Mouse (Mus musculus) neutrophil, adult 5-6 weeks (primary cell): ENCODE results near the gene Dennd6b. TPM values are rescaled to one million over a fixed set of nuclear protein-coding genes. Genes with fewer than 3 reads are reported as not detected.

Source experiments
- ATAC-seq: fragments of 151-379, 151-347 bp; 2 replicates; pipeline ENCODE4 v1.8.0; 2017; ENCODE audit warnings: mild to moderate bottlenecking, moderate TSS enrichment; ENCODE audit not compliant: insufficient number of reproducible peaks, poor library complexity, low FRiP score, severe bottlenecking; ENCODE audit errors: extremely low read depth
- total RNA-seq: library from RNA; stranded (forward); fragments of 200-1000 nt; gene quantifications from 2 replicates; pipeline ENCODE4 v1.2.3, GENCODE M21; 2017

The Dennd6b gene
- total RNA-seq, 1 experiment from 2014 or later = 14.3 TPM

- ATAC-seq = no peak
Observed at GRCm38 (mm10) chr15:89171526-89172051, 24.7 kb downstream of the Dennd6b start.

DNA sequence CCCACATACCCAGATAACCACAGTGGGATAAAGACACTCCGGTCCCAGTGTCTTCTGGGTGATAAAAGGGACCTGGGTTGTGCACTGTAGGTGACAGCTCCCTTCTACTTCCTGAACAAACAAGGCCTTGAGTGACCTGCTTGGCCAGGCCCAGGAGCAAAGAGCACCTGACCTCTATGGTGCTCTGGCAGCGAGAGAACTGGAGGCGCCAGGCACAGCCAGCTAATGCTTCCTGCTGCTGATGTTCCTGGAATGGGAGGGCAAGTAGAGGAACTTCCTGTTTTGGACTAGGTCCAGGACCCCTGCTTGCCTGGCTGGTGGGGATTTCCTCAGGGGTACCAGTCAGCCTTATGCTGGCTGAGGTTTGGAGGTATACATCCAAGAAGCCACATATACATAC, 26.2 kb downstream of the Dennd6b start:
- no peak for ATAC-seq

- no peak for ATAC-seq
Observed at GRCm38 (mm10) chr15:89169431-89169830, 26.9 kb downstream of the Dennd6b start.

- ATAC-seq = no peak
Observed at GRCm38 (mm10) chr15:89168922-89169321, 27.4 kb downstream of the Dennd6b start.

- ATAC-seq = no peak
Observed at GRCm38 (mm10) chr15:89165478-89165877, 30.8 kb downstream of the Dennd6b start.

- ATAC-seq = no peak
Observed at GRCm38 (mm10) chr15:89161397-89161796, 34.9 kb downstream of the Dennd6b start.

DNA sequence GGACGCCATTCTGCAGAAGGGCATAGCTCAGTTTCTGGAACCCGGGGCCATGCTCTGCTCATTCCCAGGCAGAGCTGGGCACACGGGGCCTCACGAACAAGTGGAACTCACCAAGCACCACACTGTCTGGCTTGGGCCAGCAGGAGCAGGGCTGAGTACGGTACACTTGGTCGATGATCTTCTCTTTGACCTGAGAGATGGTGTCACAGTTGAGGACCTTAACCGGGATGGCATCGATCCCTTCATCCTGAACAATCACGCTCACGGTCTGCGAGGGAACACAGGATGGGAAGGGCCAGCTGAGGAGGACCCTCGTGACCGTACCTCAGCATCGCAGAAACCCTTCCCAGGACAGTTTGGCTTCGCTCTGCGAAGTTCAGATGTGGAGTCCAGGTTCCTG, 37.8 kb downstream of the Dennd6b start:
- no peak for ATAC-seq

GRCm38 (mm10) chr15:89157954-89158353, 38.3 kb downstream of the Dennd6b start:
- ATAC-seq = peak; percentile 69

DNA sequence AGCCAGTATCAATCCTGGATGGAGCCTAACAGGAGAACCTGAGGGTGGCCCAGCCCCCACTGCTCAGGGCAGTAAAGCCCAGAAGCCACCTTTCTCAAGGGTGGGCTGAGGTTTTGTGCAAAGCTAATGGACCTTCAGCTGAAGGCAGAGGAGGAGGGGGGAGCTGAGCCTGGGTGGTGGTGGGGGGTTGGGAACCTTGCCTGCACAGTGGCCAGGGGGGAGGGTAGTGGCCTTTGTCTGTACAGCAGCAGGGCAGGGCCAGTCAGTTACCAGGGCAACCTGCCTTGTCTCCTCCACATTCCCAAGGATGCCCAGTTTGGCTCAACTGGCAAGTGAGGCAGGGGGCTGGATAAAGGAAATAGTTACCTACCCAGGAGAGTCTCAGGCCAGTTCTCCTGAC, 44.0 kb downstream of the Dennd6b start:
- no peak for ATAC-seq

DNA sequence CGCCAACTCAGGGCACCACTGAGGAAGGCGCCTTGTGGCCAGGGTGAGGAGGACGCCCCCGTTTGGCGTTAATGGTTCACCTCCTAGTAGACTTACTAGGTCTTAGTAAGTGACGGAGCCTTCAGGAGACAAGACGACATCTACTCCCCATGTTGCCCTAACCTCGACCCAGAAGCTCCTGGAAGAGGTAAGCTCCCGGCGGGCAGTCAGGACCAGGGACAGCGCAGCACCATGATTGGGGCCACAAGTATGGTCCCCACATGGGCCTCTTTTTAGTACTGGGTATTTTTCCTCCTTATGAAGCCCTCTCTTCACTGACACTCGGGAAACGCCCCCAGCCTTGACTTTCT, 46.3 kb downstream of the Dennd6b start:
- ATAC-seq = peak; percentile 13; the same call in 1 of the 2 replicates

- 0 out of 2 replicates have a peak, but pooled peaks have one; percentile 7 for ATAC-seq
Observed at GRCm38 (mm10) chr15:89149271-89150040, 46.8 kb downstream of the Dennd6b start, which contains the start of gene Mapk11. Gene Mapk11 (minus strand): TSS chr15:89149628.

GRCm38 (mm10) chr15:89148496-89149270, 47.6 kb downstream of the Dennd6b start:
- no peak for ATAC-seq

- no peak for ATAC-seq
Observed at GRCm38 (mm10) chr15:89147895-89148294, 48.4 kb downstream of the Dennd6b start.

DNA sequence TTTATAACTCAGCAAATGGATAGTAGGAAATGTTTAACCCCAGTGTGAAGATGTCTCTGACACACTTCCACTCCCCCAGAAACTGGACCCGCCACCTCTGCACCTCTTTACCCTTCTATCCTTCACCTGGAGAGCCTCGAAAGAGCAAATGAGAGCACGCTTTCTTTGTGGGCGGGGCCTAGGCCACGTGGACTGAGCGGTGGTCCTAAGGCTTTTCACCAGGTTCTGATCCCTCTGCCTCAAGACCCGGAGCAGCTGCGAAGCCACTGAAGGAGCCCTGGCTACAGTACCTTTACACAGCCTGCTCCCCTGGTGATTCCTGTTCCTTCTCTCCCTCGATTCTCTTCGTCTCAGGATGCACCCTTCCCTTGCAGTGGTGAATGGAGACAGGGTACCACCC, 48.8 kb downstream of the Dennd6b start:
- ATAC-seq = no peak

DNA sequence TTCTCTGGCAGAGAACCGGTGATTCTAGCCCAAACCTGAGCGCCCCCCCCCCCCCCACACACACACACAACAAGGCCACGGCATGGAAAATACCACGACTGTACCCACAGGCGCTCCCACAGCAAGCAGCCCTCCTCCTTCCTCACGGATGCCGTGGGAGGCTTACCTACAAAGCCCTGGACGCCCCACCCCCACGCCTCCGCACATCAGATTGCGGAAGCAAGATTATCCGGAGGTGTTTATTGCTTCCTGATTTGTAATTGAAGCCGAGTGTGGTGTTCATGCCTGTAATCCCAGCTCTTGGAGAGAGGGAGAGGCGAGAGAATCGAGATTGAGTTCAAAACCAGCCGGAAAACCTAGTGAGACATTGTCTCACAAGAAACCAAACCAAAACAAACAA, 49.3 kb downstream of the Dennd6b start:
- ATAC-seq = peak; percentile 53; the same call in 1 of the 2 replicates

DNA sequence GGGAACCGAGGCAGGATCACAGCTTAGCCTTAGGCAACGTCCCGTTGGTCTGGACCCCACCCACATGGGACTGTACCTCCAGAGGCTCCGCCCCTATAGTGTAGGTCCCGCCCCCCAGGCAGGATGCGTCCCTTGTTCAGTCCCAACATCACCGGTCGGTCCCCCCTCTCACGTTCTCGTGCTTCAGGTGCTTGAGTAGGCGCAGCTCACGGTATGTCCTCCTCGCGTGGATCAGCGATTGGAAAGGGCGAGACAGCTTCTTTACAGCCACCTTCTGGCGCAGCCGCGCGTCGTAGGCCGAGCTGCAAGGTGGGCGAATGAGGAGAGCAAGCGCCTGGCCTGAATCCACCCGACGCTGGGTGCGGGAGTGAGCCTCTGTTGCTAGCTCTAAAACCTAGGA, 49.8 kb downstream of the Dennd6b start:
- peak; percentile 21; the same call in 1 of the 2 replicates for ATAC-seq

- no peak for ATAC-seq
Observed at GRCm38 (mm10) chr15:89145813-89146350, 50.4 kb downstream of the Dennd6b start.

DNA sequence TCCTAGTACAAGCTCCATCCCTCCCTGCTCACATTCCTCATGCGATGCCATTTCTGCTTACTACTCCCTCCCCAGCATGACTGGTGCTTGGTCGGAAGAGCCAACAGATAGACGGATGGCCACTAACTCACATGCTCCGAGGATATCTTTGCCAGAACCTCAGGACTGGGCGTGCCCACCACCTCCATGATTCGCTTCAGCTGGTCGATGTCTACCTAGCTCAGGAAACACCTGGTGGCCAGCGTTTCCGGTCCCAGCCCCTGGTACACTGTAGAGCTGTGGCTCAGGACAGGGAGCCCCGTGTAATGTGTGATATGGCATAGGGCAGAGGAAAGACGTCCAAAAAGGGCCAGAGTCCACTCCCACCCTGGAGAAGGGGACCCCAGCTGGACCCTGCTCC, 51.3 kb downstream of the Dennd6b start:
- ATAC-seq = no peak

GRCm38 (mm10) chr15:89143134-89143533, 53.2 kb downstream of the Dennd6b start:
- ATAC-seq = no peak

DNA sequence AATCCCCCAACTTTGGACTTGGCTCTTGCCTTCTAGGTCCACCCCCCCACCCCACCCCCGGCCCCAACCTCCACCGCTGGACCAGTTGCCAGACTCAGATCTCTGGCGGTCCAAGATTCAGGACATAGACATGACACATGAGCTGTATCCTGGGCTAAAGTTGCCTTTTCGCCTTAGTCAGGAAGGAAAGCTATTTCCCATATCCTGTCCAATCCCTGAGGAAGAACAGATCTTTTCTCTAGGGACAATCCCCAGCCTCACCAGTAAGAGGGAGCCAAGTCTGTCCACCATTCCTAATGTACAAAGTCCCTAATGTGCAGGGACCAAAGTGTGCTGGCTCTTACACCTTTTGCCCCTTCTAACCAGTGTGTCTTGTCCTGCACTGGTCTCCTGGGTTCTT, 54.4 kb downstream of the Dennd6b start:
- no peak for ATAC-seq
